Comparison of ENCODE assay signal across 9 mouse cellular contexts in genomic region chr9:120601488-120602171, GRCm38 (mm10). TPM values are rescaled to one million over a fixed set of nuclear protein-coding genes. Genes with fewer than 3 reads are reported as not detected.
DNase-seq lines count a peak whose midpoint lies in the region; ATAC-seq and TF ChIP-seq lines count a peak whose summit lies in the region.
"Had no signal": no experiment of that assay in that cellular context is flagged by ENCODE, and none has a peak within 500 bp of the region (broad histone marks: within the 10 kb centered on the region; RNA-seq: fewer than 3 reads in every experiment).

No protein-coding gene starts in this region.

- no peak overlapping the region for H3K4me3 ChIP-seq in G1E (ENCODE audit: low read depth, low read length)
- H3K4me3 ChIP-seq in forebrain, embryonic 14.5 days (ENCODE audit: low read depth, low read length), result no peak overlapping the region
- no peak overlapping the region; the same call in 1 of the 2 replicates for H3K4me3 ChIP-seq in liver, embryonic 16.5 days (ENCODE audit: low read depth, low read length)
- no peak overlapping the region for H3K4me3 ChIP-seq in neural tube, embryonic 14.5 days (ENCODE audit: low read depth, low read length)

- H3K36me3 ChIP-seq in G1E (replicated peaks), result no peaks in the 10 kb centered on the region
- H3K36me3 ChIP-seq in forebrain, embryonic 14.5 days (ENCODE audit: control insufficient read depth, insufficient read depth, low read length), result no peaks in the 10 kb centered on the region
- no peaks in the 10 kb centered on the region for H3K36me3 ChIP-seq in liver, embryonic 16.5 days (ENCODE audit: control insufficient read depth, insufficient read depth)
- H3K36me3 ChIP-seq in neural tube, embryonic 14.5 days (ENCODE audit: control insufficient read depth, insufficient read depth, low read length), result no peaks in the 10 kb centered on the region

- peaks cover 6% of the 10 kb centered on the region; the same call in 1 of the 2 replicates for H3K4me1 ChIP-seq in G1E (ENCODE audit: insufficient read depth, low read depth, low read length)
- peaks cover 7% of the 10 kb centered on the region; the same call in 1 of the 2 replicates for H3K4me1 ChIP-seq in forebrain, embryonic 14.5 days (ENCODE audit: control insufficient read depth, insufficient read depth, low read length)
- H3K4me1 ChIP-seq in liver, embryonic 16.5 days (ENCODE audit: control insufficient read depth, low read depth, low read length), result no peaks in the 10 kb centered on the region; the same call in 1 of the 2 replicates
- peaks cover 5% of the 10 kb centered on the region; the same call in 1 of the 2 replicates for H3K4me1 ChIP-seq in neural tube, embryonic 14.5 days (ENCODE audit: control insufficient read depth, insufficient read depth, low read length)

- no peak overlapping the region for H3K4me2 ChIP-seq in forebrain, embryonic 14.5 days (ENCODE audit: low read length)
- H3K4me2 ChIP-seq in liver, embryonic 16.5 days (ENCODE audit: low read depth, low read length), result peak overlapping the region; percentile 41; the same call in 1 of the 2 replicates
- H3K4me2 ChIP-seq in neural tube, embryonic 14.5 days (ENCODE audit: low read depth, low read length), result no peak overlapping the region

- no peak overlapping the region for H3K27ac ChIP-seq in forebrain, embryonic 14.5 days (ENCODE audit: low read depth, low read length)
- peak overlapping the region; percentile 83 for H3K27ac ChIP-seq in liver, embryonic 16.5 days (ENCODE audit: low read length)
- H3K27ac ChIP-seq in neural tube, embryonic 14.5 days (ENCODE audit: low read depth, low read length), result no peak overlapping the region
- H3K27ac ChIP-seq: macrophage had no signal

- H3K9ac ChIP-seq in forebrain, embryonic 14.5 days (ENCODE audit: low read length), result no peak overlapping the region
- peak overlapping the region; percentile 25; the same call in 1 of the 2 replicates for H3K9ac ChIP-seq in liver, embryonic 16.5 days (ENCODE audit: low read depth, low read length)
- no peak overlapping the region for H3K9ac ChIP-seq in neural tube, embryonic 14.5 days (replicated peaks; ENCODE audit: low read depth, low read length)

- peak; percentile 60 for DNase-seq in G1E (ENCODE audit: low spot score)
- DNase-seq in cerebellum, adult 11-12 months, result peak; percentile 60
- peak; percentile 76 for DNase-seq in forebrain, embryonic 14.5 days (ENCODE audit: low spot score)
- peak; percentile 74 to 87 for DNase-seq in heart, postnatal 10 days
- DNase-seq in kidney, postnatal 36 days, result peak; percentile 86 to 87
- DNase-seq in thymus, postnatal 14 days, result peak; percentile 61

- no peaks in the 10 kb centered on the region for H3K9me3 ChIP-seq in G1E (replicated peaks)
- H3K9me3 ChIP-seq in forebrain, embryonic 14.5 days (replicated peaks; ENCODE audit: control insufficient read depth, low read length), result no peaks in the 10 kb centered on the region
- H3K9me3 ChIP-seq in liver, embryonic 16.5 days (replicated peaks; ENCODE audit: control insufficient read depth, low read length), result no peaks in the 10 kb centered on the region
- H3K9me3 ChIP-seq in neural tube, embryonic 14.5 days (ENCODE audit: control insufficient read depth, low read length), result no peaks in the 10 kb centered on the region

- no peak for ATAC-seq in G1E (ENCODE audit: extremely low read depth, insufficient number of reproducible peaks, low FRiP score, poor library complexity, severe bottlenecking)
- ATAC-seq in forebrain, embryonic 14.5 days, result peak; percentile 32
- peak; percentile 94 for ATAC-seq in liver, embryonic 16.5 days (ENCODE audit: low read depth)
- 0 out of 2 replicates have a peak, but pooled peaks have one; percentile 38 for ATAC-seq in neural tube, embryonic 14.5 days (ENCODE audit: low read depth)

- intact Hi-C loops in heart, postnatal 10 days (cut with DNase I), result loop anchor here (2.0 to 10.0 kb wide), 6 partner anchors 89 to 639 kb away; no protein-coding TSS in a partner anchor

- WGBS in forebrain, embryonic 14.5 days, result 18% methylated on average over 17 of the region's 17 CpGs
- 12% methylated on average over 17 of the region's 17 CpGs for WGBS in liver, embryonic 16.5 days (ENCODE audit: insufficient replicate concordance)
- WGBS in neural tube, embryonic 14.5 days, result 23% methylated on average over 17 of the region's 17 CpGs

- peak; percentile 76 for TF ChIP-seq CTCF in G1E (IDR thresholded peaks at IDR 0.05; ENCODE audit: low read depth, low read length)

- no peaks in the 10 kb centered on the region for H3K27me3 ChIP-seq in G1E (ENCODE audit: insufficient read depth, low read length)
- H3K27me3 ChIP-seq in forebrain, embryonic 14.5 days (replicated peaks; ENCODE audit: control insufficient read depth, insufficient read depth, low read length), result no peaks in the 10 kb centered on the region
- no peaks in the 10 kb centered on the region for H3K27me3 ChIP-seq in liver, embryonic 16.5 days (ENCODE audit: control insufficient read depth, insufficient read depth, low read depth, low read length)
- no peaks in the 10 kb centered on the region for H3K27me3 ChIP-seq in neural tube, embryonic 14.5 days (ENCODE audit: control insufficient read depth, insufficient read depth, low read length)

RNA-seq across cellular contexts. Expression of gene Rpl14, which starts 30.4 kb away (rescaled TPM):
- total RNA-seq in G1E (2014; fragmentation: Nextera tagmentation) (933 and 945 TPM in 2 replicates), G1E (2017) (1,738 and 1,944 TPM in 2 replicates)
- polyA plus RNA-seq in G1E (2012), result 1,480 and 1,513 TPM in 2 replicates
- 510 and 595 TPM in 2 replicates for polyA plus RNA-seq in forebrain, embryonic 14.5 days (2014; fragmentation: Nextera tagmentation; extraction: Ambion mirVana)
- 100 to 1,000 TPM; 373 to 377 TPM for total RNA-seq in heart, postnatal 10 days (2021)
- 335 and 378 TPM in 2 replicates for polyA plus RNA-seq in liver, embryonic 16.5 days (2015; fragmentation: Nextera tagmentation; extraction: Ambion mirVana)
- polyA plus RNA-seq in neural tube, embryonic 14.5 days (2014; fragmentation: Nextera tagmentation; extraction: Ambion mirVana), result 488 and 509 TPM in 2 replicates
